Mouse (Mus musculus): ENCODE data around the gene Lingo2. TPM values are rescaled to one million over a fixed set of nuclear protein-coding genes. Genes with fewer than 3 reads are reported as not detected.

The Lingo2 gene
- total and polyA plus RNA-seq, 3 experiments: not detected

- TF ChIP-seq MAX (IDR thresholded peaks at IDR 0.05; ENCODE audit: low read length) (no peak), RCOR1 (conservative IDR thresholded peaks at IDR 0.05; ENCODE audit: low read depth, low read length) (no peak), CHD2 (IDR thresholded peaks at IDR 0.05; ENCODE audit: low read length) (no peak), IRF4 (IDR thresholded peaks at IDR 0.05; ENCODE audit: low read depth, low read length) (no peak), USF2 (conservative IDR thresholded peaks at IDR 0.05; ENCODE audit: low read depth, low read length) (no peak), EP300 (IDR thresholded peaks at IDR 0.05; ENCODE audit: low read length) (no peak), JUN (IDR thresholded peaks at IDR 0.05; ENCODE audit: insufficient read depth, low read depth, low read length) (no peak), USF1 (IDR thresholded peaks at IDR 0.05; ENCODE audit: low read depth, low read length) (no peak), ZC3H11A (IDR thresholded peaks at IDR 0.05; ENCODE audit: low read depth, low read length) (no peak), NRF1 (IDR thresholded peaks at IDR 0.05; ENCODE audit: low read depth, low read length) (no peak), E2F4 (IDR thresholded peaks at IDR 0.05; ENCODE audit: insufficient replicate concordance, low read depth, low read length) (no peak)
- in situ Hi-C loops (cut with MboI; ENCODE audit: low pct_ligation_motif_present, low pct_unique_long_range_greater_than_20kb, low sequenced_read_pairs): no loop called here
- Histone ChIP-seq H3K9me3 (replicated peaks; ENCODE audit: low read length) (peaks cover 2% of the 10 kb centered on the region), H3K27me3 (replicated peaks) (no peaks in the 10 kb centered on the region), H3K4me3 (replicated peaks in 1 of 3; ENCODE audit: low read depth in 2 of 3, low read length in 2 of 3, poor library complexity in 1 of 3) (no peak overlapping the region), H3K4me1 (ENCODE audit: control insufficient read depth in 1 of 2, insufficient read depth in 2 of 2) (no peaks in the 10 kb centered on the region), H3K4me2 (ENCODE audit: insufficient read depth, low read depth, poor library complexity, severe bottlenecking) (no peak overlapping the region), H3K79me2 (replicated peaks; ENCODE audit: control insufficient read depth, extremely low read depth, insufficient read depth, poor library complexity, severe bottlenecking) (no peaks in the 10 kb centered on the region), H3K36me3 (replicated peaks in 1 of 2; ENCODE audit: control insufficient read depth in 1 of 2, insufficient read depth in 1 of 2, low read length in 1 of 2) (no peaks in the 10 kb centered on the region), H3K27ac (ENCODE audit: insufficient read depth, low read depth) (no peak overlapping the region), H3K9ac (ENCODE audit: insufficient read depth, low read depth) (no peak overlapping the region)
- no peak for DNase-seq (ENCODE audit: extremely low read depth)
- dilution Hi-C loops (cut with MboI; ENCODE audit: extremely low pct_ligation_motif_present, extremely low pct_unique_long_range_greater_than_20kb, low sequenced_read_pairs): no loop called here
These were observed 1130.8 kb downstream of the Lingo2 start for GRCm38 (mm10) chr4:35820701-35821100.

GRCm38 (mm10) chr4:35814698-35815097 lies 1136.8 kb downstream of the Lingo2 start:
- no peak for DNase-seq (ENCODE audit: extremely low read depth)
- H3K79me2 ChIP-seq (replicated peaks; ENCODE audit: control insufficient read depth, extremely low read depth, insufficient read depth, poor library complexity, severe bottlenecking): no peaks in the 10 kb centered on the region
- dilution Hi-C loops (cut with MboI; ENCODE audit: extremely low pct_ligation_motif_present, extremely low pct_unique_long_range_greater_than_20kb, low sequenced_read_pairs): no loop called here
- TF ChIP-seq ETS1 (conservative IDR thresholded peaks at IDR 0.05; ENCODE audit: low read depth, low read length) (no peak), CTCF (conservative IDR thresholded peaks at IDR 0.05 in 1 of 2, IDR thresholded peaks at IDR 0.05 in 1 of 2; ENCODE audit: low read depth in 2 of 2, low read length in 2 of 2) (no peak), NELFE (IDR thresholded peaks at IDR 0.05; ENCODE audit: low read depth, low read length) (no peak), TCF12 (IDR thresholded peaks at IDR 0.05; ENCODE audit: low read depth, low read length) (no peak), PAX5 (IDR thresholded peaks at IDR 0.05; ENCODE audit: low read length) (no peak), TBP (conservative IDR thresholded peaks at IDR 0.05; ENCODE audit: low read depth, low read length) (no peak), KAT2A (IDR thresholded peaks at IDR 0.05; ENCODE audit: insufficient replicate concordance, low read length) (no peak), USF2 (conservative IDR thresholded peaks at IDR 0.05; ENCODE audit: low read depth, low read length) (no peak), ZC3H11A (IDR thresholded peaks at IDR 0.05; ENCODE audit: low read depth, low read length) (no peak), CHD2 (IDR thresholded peaks at IDR 0.05; ENCODE audit: low read length) (no peak), ZNF384 (IDR thresholded peaks at IDR 0.05; ENCODE audit: low read depth, low read length) (no peak), SMC3 (IDR thresholded peaks at IDR 0.05; ENCODE audit: low read depth, low read length) (no peak), MAZ (IDR thresholded peaks at IDR 0.05; ENCODE audit: low read depth, low read length) (no peak)
- no peaks in the 10 kb centered on the region for H3K36me3 ChIP-seq (replicated peaks in 1 of 2; ENCODE audit: control insufficient read depth in 1 of 2, insufficient read depth in 1 of 2, low read length in 1 of 2)
- no peak overlapping the region for H3K9ac ChIP-seq (ENCODE audit: insufficient read depth, low read depth)
- no peak overlapping the region for H3K27ac ChIP-seq (ENCODE audit: insufficient read depth, low read depth)
- H3K4me1 ChIP-seq (ENCODE audit: control insufficient read depth in 1 of 2, insufficient read depth in 2 of 2): no peaks in the 10 kb centered on the region
- H3K4me3 ChIP-seq (replicated peaks in 1 of 3; ENCODE audit: low read depth in 2 of 3, low read length in 2 of 3, poor library complexity in 1 of 3): no peak overlapping the region
- H3K9me3 ChIP-seq (replicated peaks; ENCODE audit: low read length): no peaks in the 10 kb centered on the region
- no peak overlapping the region for H3K4me2 ChIP-seq (ENCODE audit: insufficient read depth, low read depth, poor library complexity, severe bottlenecking)
- in situ Hi-C loops (cut with MboI; ENCODE audit: low pct_ligation_motif_present, low pct_unique_long_range_greater_than_20kb, low sequenced_read_pairs): no loop called here
- no peaks in the 10 kb centered on the region for H3K27me3 ChIP-seq (replicated peaks)
